Mouse (Mus musculus): ENCODE data around the gene Slc38a4. TPM values are rescaled to one million over a fixed set of nuclear protein-coding genes. Genes with fewer than 3 reads are reported as not detected.

Gene Slc38a4
- polyA plus RNA-seq, 2 experiments: 24.4 to 52.7 TPM

- H3K36me3 ChIP-seq (replicated peaks; ENCODE audit: control insufficient read depth, insufficient read depth, low read depth): no peaks in the 10 kb centered on the region
- H3K4me1 ChIP-seq (replicated peaks; ENCODE audit: control insufficient read depth in 2 of 2, insufficient read depth in 2 of 2, low read length in 1 of 2): peaks cover 0 to 18% of the 10 kb centered on the region in 2 experiments; a peak in 2 of 4 replicates
- 75% methylated on average over 10 of the region's 10 CpGs for WGBS (ENCODE audit: insufficient replicate concordance)
- DNase-seq (ENCODE audit: low read depth in 3 of 3, low spot score in 3 of 3): no peak
- H3K9ac ChIP-seq (replicated peaks): no peak overlapping the region
- H3K27ac ChIP-seq: no peak overlapping the region
- no peak for TF ChIP-seq EP300 (IDR thresholded peaks at IDR 0.05; ENCODE audit: low read depth)
- no peak for TF ChIP-seq CTCF (IDR thresholded peaks at IDR 0.05; ENCODE audit: low read depth)
- H3K4me2 ChIP-seq (ENCODE audit: low read depth): no peak overlapping the region
- ATAC-seq (ENCODE audit: insufficient read depth): no peak
- no peak overlapping the region for H3K4me3 ChIP-seq (ENCODE audit: insufficient read depth in 1 of 2, low read depth in 2 of 2, low read length in 2 of 2)
- H3K9me3 ChIP-seq (ENCODE audit: control insufficient read depth, low read length): no peaks in the 10 kb centered on the region
- H3K27me3 ChIP-seq (ENCODE audit: control insufficient read depth, insufficient read depth, low read length): no peaks in the 10 kb centered on the region
These were observed 24.7 kb downstream of the Slc38a4 start for GRCm38 (mm10) chr15:97030984-97031492.

DNA sequence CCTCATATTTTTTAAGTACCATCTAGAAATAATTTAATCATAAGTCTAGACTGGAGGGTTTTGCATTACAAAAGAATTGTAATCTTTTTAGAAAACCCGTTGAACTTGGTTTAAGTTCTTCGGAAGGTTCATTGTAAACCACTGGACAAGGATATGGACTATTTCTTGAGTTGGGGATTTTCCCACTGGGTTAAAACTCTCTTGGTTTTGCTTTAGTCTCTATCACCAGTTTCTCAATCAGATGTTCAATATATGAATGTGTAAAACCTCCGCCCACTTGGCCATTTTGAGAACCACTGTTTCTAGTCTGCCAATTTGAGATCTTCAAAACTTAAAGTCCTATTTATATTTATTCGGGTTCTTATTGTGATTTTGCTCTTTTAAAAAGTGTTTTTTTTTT is 25.6 kb downstream of the Slc38a4 start:
- WGBS (ENCODE audit: insufficient replicate concordance): 60% methylated on average over 4 of the region's 4 CpGs

DNA sequence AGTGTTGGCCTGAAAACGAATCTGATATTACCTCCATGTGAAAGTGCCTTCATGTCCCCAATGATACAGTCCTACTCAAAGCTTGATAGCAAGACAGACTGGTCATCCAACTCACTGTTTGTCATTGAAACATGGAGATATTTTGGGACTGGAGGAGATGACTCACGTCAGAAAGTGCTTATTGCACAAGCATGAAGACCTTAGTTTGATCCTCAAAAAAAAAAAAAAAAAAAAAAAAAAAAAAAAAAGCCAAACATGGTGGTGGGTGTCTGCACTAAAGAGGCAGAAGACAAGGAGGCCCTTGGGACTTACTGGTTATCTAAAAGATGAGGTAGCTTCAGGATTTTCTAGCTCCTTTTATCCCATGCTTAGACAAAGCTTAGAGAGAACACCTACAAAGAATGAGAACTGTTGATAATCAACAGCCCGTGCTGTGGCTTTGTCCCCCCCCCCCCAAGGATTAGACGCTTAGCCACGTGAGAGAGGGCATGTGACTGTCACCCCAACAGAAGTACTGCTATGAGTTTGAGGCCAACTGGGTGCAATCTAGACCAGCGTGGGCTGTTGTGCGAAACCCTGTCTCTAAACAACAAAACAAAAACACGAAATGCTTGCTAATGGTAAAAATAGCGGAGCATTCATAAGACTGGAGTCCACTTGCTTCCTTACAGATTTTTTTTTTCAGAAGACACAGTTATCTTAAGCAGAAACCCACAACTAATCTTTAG is 26.5 kb downstream of the Slc38a4 start:
- no peak for ATAC-seq (ENCODE audit: insufficient read depth)
- Histone ChIP-seq H3K27me3 (ENCODE audit: control insufficient read depth, insufficient read depth, low read length) (no peaks in the 10 kb centered on the region), H3K4me2 (ENCODE audit: low read depth) (no peak overlapping the region), H3K36me3 (replicated peaks; ENCODE audit: control insufficient read depth, insufficient read depth, low read depth) (no peaks in the 10 kb centered on the region), H3K4me1 (replicated peaks; ENCODE audit: control insufficient read depth in 2 of 2, insufficient read depth in 2 of 2, low read length in 1 of 2) (peaks cover 0 to 15% of the 10 kb centered on the region in 2 experiments; a peak in 2 of 4 replicates), H3K9ac (replicated peaks) (no peak overlapping the region), H3K4me3 (ENCODE audit: insufficient read depth in 1 of 2, low read depth in 2 of 2, low read length in 2 of 2) (no peak overlapping the region), H3K27ac (no peak overlapping the region), H3K9me3 (ENCODE audit: control insufficient read depth, low read length) (no peaks in the 10 kb centered on the region)
- DNase-seq (ENCODE audit: low read depth in 3 of 3, low spot score in 3 of 3): no peak
- TF ChIP-seq CTCF (IDR thresholded peaks at IDR 0.05; ENCODE audit: low read depth): no peak
- no peak for TF ChIP-seq EP300 (IDR thresholded peaks at IDR 0.05; ENCODE audit: low read depth)
- 57% methylated on average over 9 of the region's 9 CpGs for WGBS (ENCODE audit: insufficient replicate concordance)

More for the DNA sequence above, 25.6 kb downstream of the Slc38a4 start:
- no peaks in the 10 kb centered on the region for H3K27me3 ChIP-seq (ENCODE audit: control insufficient read depth, insufficient read depth, low read length)
- H3K4me1 ChIP-seq (replicated peaks; ENCODE audit: control insufficient read depth in 2 of 2, insufficient read depth in 2 of 2, low read length in 1 of 2): peaks cover 0 to 16% of the 10 kb centered on the region in 2 experiments; a peak in 2 of 4 replicates
- H3K27ac ChIP-seq: no peak overlapping the region
- H3K9me3 ChIP-seq (ENCODE audit: control insufficient read depth, low read length): no peaks in the 10 kb centered on the region
- TF ChIP-seq EP300 (IDR thresholded peaks at IDR 0.05; ENCODE audit: low read depth) (no peak), CTCF (IDR thresholded peaks at IDR 0.05; ENCODE audit: low read depth) (no peak)
- ATAC-seq (ENCODE audit: insufficient read depth) (no peak), DNase-seq (ENCODE audit: low read depth in 3 of 3, low spot score in 3 of 3) (no peak)
- H3K36me3 ChIP-seq (replicated peaks; ENCODE audit: control insufficient read depth, insufficient read depth, low read depth): no peaks in the 10 kb centered on the region
- no peak overlapping the region for H3K4me2 ChIP-seq (ENCODE audit: low read depth)
- no peak overlapping the region for H3K4me3 ChIP-seq (ENCODE audit: insufficient read depth in 1 of 2, low read depth in 2 of 2, low read length in 2 of 2)
- no peak overlapping the region for H3K9ac ChIP-seq (replicated peaks)

DNA sequence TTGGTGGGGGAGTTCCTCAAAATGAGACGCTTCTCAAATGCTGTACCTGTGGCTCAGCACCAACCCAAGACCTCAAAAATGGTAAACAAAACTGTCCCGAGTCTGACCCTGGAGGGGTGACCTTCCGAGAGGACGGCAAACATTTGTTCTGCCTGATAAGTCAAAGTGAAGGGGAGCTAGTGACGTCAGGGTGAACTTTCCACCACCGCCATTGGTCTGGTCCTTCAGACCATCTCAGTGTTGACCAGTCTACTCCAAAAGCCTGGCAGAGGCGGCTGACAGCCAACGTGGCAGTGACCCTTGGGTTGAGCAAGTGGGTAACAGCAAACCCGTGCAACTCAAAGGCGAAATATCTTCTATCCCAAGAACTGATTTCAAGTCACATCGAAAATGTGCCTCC is 27.1 kb downstream of the Slc38a4 start:
- Histone ChIP-seq H3K4me2 (ENCODE audit: low read depth) (0 out of 2 replicates have a peak overlapping the region, but pooled peaks have one; percentile 9), H3K27ac (no peak overlapping the region), H3K27me3 (ENCODE audit: control insufficient read depth, insufficient read depth, low read length) (no peaks in the 10 kb centered on the region), H3K4me3 (ENCODE audit: insufficient read depth in 1 of 2, low read depth in 2 of 2, low read length in 2 of 2) (no peak overlapping the region), H3K9me3 (ENCODE audit: control insufficient read depth, low read length) (no peaks in the 10 kb centered on the region), H3K9ac (replicated peaks) (no peak overlapping the region), H3K36me3 (replicated peaks; ENCODE audit: control insufficient read depth, insufficient read depth, low read depth) (no peaks in the 10 kb centered on the region), H3K4me1 (replicated peaks; ENCODE audit: control insufficient read depth in 2 of 2, insufficient read depth in 2 of 2, low read length in 1 of 2) (peaks cover 0 to 13% of the 10 kb centered on the region in 2 experiments; a peak in 2 of 4 replicates)
- ATAC-seq (ENCODE audit: insufficient read depth) (peak; percentile 65; the same call in 1 of the 2 replicates), DNase-seq (ENCODE audit: low read depth in 3 of 3, low spot score in 3 of 3) (peak; percentile 23 to 37 (median 28))
- TF ChIP-seq CTCF (IDR thresholded peaks at IDR 0.05; ENCODE audit: low read depth) (no peak), EP300 (IDR thresholded peaks at IDR 0.05; ENCODE audit: low read depth) (no peak)
- WGBS (ENCODE audit: insufficient replicate concordance): 56% methylated on average over 11 of the region's 11 CpGs

- 0 out of 2 replicates have a peak overlapping the region, but pooled peaks have one; percentile 9 for H3K4me2 ChIP-seq (ENCODE audit: low read depth)
- WGBS (ENCODE audit: insufficient replicate concordance): 46% methylated on average over 4 of the region's 4 CpGs
- 0 out of 2 replicates have a peak, but pooled peaks have one; percentile 23 for ATAC-seq (ENCODE audit: insufficient read depth)
These were observed 27.6 kb downstream of the Slc38a4 start for GRCm38 (mm10) chr15:97028046-97028634.

More at GRCm38 (mm10) chr15:97028046-97028634, 27.6 kb downstream of the Slc38a4 start:
- DNase-seq (ENCODE audit: low read depth in 3 of 3, low spot score in 3 of 3): no peak
- Histone ChIP-seq H3K27ac (no peak overlapping the region), H3K27me3 (ENCODE audit: control insufficient read depth, insufficient read depth, low read length) (no peaks in the 10 kb centered on the region), H3K9ac (replicated peaks) (no peak overlapping the region), H3K36me3 (replicated peaks; ENCODE audit: control insufficient read depth, insufficient read depth, low read depth) (no peaks in the 10 kb centered on the region), H3K4me3 (ENCODE audit: insufficient read depth in 1 of 2, low read depth in 2 of 2, low read length in 2 of 2) (no peak overlapping the region), H3K9me3 (ENCODE audit: control insufficient read depth, low read length) (no peaks in the 10 kb centered on the region), H3K4me1 (replicated peaks; ENCODE audit: control insufficient read depth in 2 of 2, insufficient read depth in 2 of 2, low read length in 1 of 2) (peaks cover 0 to 10% of the 10 kb centered on the region in 2 experiments; a peak in 2 of 4 replicates)
- TF ChIP-seq EP300 (IDR thresholded peaks at IDR 0.05; ENCODE audit: low read depth): no peak
- TF ChIP-seq CTCF (IDR thresholded peaks at IDR 0.05; ENCODE audit: low read depth): no peak

Data from liver, embryonic 14.5 days (tissue).